Mouse (Mus musculus) left cerebral cortex, adult 18-20 months (tissue): Measurements from ENCODE around the gene Mad1l1. TPM values are rescaled to one million over a fixed set of nuclear protein-coding genes. Genes with fewer than 3 reads are reported as not detected.

ENCODE experiments used
- DNase-seq, 2 experiments: peaks; one replicate each; pipeline ENCODE4 v3.0.0; 2021 to 2022; ENCODE audit warnings: low spot score in 2 of 2, mixed read lengths in 1 of 2
- total RNA-seq, 2 experiments: library from RNA; stranded (reverse); gene quantifications; 2 replicates each; pipeline ENCODE4 v1.2.3; 2021

The Mad1l1 gene
- total RNA-seq, 2 experiments from 2014 or later, result 14.3 to 19.3 TPM

- DNase-seq, result peak; percentile 76 to 79
Observed at GRCm38 (mm10) chr5:140331615-140332512, 10.5 kb upstream of the Mad1l1 start, which contains the start of gene Mrm2. Gene Mrm2 (minus strand): TSS chr5:140331898.

- no peak for DNase-seq
Observed at GRCm38 (mm10) chr5:140324058-140324457, 2.7 kb upstream of the Mad1l1 start.

- no peak for DNase-seq
Observed at GRCm38 (mm10) chr5:140321756-140322575, 614 bp upstream of the Mad1l1 start.

- no peak for DNase-seq
Observed at GRCm38 (mm10) chr5:140316716-140317115, 4.6 kb downstream of the Mad1l1 start.

GRCm38 (mm10) chr5:140307602-140308001 is 13.8 kb downstream of the Mad1l1 start:
- DNase-seq, result no peak

GRCm38 (mm10) chr5:140306016-140306415 is 15.3 kb downstream of the Mad1l1 start:
- DNase-seq, result no peak

GRCm38 (mm10) chr5:140298291-140298690 is 23.1 kb downstream of the Mad1l1 start:
- DNase-seq, result no peak

- peak; percentile 74 to 75 for DNase-seq
Observed at GRCm38 (mm10) chr5:140292152-140292551, 29.2 kb downstream of the Mad1l1 start.

GRCm38 (mm10) chr5:140289161-140289560 is 32.2 kb downstream of the Mad1l1 start:
- DNase-seq, result no peak

GRCm38 (mm10) chr5:140288287-140288686 is 33.1 kb downstream of the Mad1l1 start:
- DNase-seq, result no peak

- DNase-seq, result peak in 1 of 2 experiments; percentile 37
Observed at GRCm38 (mm10) chr5:140284761-140285160, 36.6 kb downstream of the Mad1l1 start.

- DNase-seq, result no peak
Observed at GRCm38 (mm10) chr5:140284011-140284410, 37.3 kb downstream of the Mad1l1 start.

- no peak for DNase-seq
Observed at GRCm38 (mm10) chr5:140282900-140283299, 38.5 kb downstream of the Mad1l1 start.

GRCm38 (mm10) chr5:140282376-140282775 is 39.0 kb downstream of the Mad1l1 start:
- DNase-seq, result no peak

GRCm38 (mm10) chr5:140280205-140280604 is 41.1 kb downstream of the Mad1l1 start:
- no peak for DNase-seq

GRCm38 (mm10) chr5:140276779-140277178 is 44.6 kb downstream of the Mad1l1 start:
- DNase-seq, result no peak

- no peak for DNase-seq
Observed at GRCm38 (mm10) chr5:140270976-140271685, 50.2 kb downstream of the Mad1l1 start.

GRCm38 (mm10) chr5:140268396-140268795 is 53.0 kb downstream of the Mad1l1 start:
- DNase-seq, result no peak

GRCm38 (mm10) chr5:140267061-140267460 is 54.3 kb downstream of the Mad1l1 start:
- DNase-seq, result no peak

GRCm38 (mm10) chr5:140264825-140265575 is 56.4 kb downstream of the Mad1l1 start:
- no peak for DNase-seq
